Mouse (Mus musculus) small intestine, adult 2 months (tissue): ENCODE data around the gene Rnf39.

Experiments used
- CTCF ChIP-seq: fragments of 200-500 bp; IDR thresholded peaks from 2 replicates; pipeline ENCODE4 v1.5.1; 2012; ENCODE audit warnings: low read depth, mild to moderate bottlenecking, control low read depth, inconsistent platforms, low read length, moderate library complexity, mixed read lengths; ENCODE audit not compliant: insufficient replicate concordance, insufficient read length; ENCODE audit errors: extremely low read depth
- POLR2A ChIP-seq: fragments of 200-500 bp; IDR thresholded peaks from 2 replicates; pipeline ENCODE4 v1.6.1; 2012; ENCODE audit warnings: low read depth, mild to moderate bottlenecking, control low read depth, inconsistent platforms, low read length, moderate library complexity

DNA sequence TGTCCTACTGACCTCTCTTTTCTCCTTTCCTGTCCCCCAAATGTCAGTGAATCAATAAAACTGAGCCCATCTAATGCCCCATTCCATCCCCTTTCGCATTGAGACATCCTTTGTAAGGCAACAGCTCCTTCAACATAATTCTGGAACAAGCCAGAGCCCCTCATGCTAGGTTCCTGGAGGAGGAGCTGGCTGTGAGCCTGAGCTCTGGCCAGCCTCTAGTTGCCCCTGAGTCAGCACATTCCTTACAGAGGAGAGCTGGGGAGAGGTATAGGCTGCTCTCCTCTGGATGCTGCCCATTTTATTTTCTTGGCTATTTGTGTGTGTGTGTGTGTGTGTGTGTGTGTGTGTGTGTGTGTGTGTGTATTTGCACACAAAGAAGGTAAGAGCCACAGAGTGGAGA lies 34.5 kb upstream of the Rnf39 start:
- TF ChIP-seq POLR2A: no peak
- TF ChIP-seq CTCF: no peak
